Mouse (Mus musculus) embryo, embryonic 10.5 days (tissue): Measurements from ENCODE around the gene Large2.
"Not testable (repeated sequence)": the region's sequence is repeated elsewhere in the genome, so short reads cannot be mapped to it uniquely, and the experiment has no call there.

ENCODE experiments used
- DNase-seq: peaks from one replicate; pipeline ENCODE4 v3.0.0-alpha.2; 2015; ENCODE audit warnings: low spot score

The Large2 gene

DNA sequence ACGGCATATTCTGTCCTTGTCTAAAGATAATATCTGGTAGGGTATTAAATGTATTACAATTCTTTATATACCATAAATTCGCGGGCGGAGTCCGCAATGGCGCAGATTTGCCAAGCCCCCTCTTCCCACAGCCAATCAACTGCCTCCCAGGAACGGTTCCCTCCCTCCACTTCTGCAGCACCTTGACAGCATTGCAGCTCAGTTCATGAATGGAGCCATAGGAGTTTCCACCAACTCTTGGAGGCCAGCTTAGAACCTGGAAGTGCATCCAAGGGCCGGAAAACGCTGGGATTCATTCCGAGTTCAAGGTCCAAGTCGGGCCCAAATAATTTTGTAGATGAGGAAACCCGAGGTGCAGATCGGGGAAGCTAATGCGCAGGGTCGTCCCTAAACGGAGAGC, at the start of gene Large2, which contains the start of gene Pex16:
Gene Large2 (minus strand): TSS at position 356 of the 400 bp plus-strand sequence.
Gene Pex16 (plus strand): TSS at position 163 of the 400 bp plus-strand sequence.
- DNase-seq = peak; percentile 66

DNA sequence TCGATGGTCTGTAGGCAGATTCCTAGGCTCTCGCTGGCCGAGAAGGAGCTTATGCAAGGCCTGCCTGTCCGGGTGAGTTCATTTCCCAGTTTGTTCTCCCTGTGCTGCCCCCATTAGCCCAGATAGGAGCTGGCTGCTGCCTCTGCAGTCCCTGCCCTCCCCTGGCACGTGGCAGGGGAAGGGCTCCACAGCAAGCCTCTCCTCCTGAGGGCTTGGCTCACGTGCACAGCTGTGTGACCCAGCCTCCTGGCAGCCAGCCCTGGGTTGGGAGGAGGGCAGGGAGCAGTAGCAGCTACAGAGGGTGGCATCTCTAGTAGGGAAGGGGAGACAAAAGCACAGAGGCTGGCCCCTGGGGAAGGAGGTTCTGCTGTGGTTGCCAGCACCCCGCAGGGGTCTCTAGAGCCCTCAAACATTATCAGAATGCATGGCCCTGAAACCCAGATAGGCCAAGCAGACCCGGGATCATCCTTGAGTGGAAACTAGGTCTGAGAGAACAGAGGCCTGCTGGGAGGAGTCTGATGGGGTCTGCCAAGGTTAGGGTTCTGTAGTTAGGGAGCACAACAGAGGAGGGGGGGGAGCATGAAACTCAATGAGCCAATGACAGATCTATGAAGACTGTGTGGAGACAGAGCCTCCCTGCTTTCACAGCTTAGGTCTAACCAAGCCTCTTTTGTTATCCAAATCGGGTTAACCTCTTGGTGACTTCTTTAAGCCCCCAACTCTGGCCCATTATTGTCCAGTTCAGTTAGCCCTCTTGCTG, 49.2 kb upstream of the Large2 start:
- DNase-seq = no peak

DNA sequence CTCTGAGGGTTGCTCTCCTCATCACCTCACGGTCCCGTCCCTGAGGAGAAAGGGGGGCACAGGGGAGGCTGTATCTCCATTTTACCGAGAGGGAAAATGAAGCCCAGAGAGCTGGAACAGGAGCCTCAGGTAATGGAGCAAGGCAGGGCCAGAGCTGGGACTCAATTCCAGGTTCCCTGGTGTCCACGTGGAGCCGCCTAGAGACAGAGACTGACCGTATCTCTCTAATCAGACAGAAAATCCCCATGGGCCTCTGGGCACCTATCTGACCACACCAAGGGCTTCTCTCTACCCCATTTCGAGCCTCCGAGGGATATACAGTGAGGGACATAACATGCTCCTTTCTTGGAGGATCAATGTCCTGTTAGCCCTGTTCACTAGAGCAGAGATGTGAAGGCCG, 48.5 kb upstream of the Large2 start:
- DNase-seq = no peak

DNA sequence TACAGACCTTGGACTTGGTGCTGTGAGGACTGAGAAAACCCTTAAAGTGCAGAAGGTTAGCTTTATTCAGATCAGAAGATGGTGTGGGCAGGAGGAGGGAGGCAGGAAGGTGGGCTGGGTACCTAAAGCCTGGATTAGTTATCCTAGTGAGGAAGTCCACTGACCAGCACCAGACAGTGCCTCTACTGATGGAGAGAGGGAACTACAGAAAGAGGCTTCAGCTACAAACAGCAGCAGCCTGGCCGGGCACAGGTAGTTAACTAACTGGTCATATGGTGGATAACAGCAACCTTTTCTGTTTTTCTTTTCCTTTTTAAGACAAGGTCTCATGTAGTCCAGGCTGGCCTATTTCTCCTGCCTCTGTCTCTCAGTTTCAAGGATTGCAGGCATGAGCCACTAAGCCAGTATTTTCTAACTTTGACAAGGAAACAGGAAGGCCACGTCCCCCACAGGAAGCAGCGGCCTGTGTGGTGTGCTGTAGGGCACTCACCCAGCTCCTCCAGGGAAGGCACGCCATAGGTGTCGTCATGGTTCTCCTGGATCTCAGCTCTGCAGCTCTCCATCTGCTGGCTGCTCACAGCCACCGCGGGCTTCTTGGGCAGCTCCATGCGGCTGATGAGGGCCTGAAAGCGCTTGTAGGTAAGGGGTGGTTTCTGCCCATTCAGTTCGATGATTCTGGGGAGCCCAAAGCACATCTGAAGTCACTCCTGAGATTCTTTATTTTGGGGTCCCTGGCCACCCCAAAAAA, 47.9 kb upstream of the Large2 start:
- DNase-seq = no peak

DNA sequence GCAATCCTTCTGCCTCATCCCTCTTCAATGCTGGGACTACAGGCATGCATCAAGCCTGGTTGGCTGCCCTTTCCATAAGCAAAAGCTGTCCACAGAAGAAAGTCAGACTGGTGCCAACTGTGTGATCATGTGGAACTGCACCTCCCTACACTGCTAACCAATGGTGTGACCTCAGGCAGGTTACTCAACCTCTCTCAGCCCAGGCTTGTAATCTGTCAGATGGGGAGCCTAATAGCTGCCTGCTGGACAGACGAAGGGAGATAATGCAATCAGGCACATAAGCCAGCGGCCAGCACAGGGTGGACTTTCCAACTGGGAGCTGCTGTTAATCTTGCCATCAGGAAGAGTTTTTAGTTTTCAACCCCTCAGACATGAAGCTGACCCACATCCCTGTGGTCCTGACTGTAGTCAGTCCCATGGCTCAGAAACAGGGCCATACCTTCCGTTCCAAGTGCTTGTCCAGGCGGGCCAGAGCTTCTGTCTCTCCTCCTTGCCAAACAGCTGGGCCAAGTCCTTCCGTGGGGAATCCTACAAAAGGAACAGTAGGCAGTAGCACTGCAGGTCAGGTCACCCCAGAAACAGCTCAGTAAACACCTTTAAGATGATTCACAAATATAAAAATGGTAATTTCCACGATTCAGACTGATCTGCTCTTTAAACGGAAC, 47.2 kb upstream of the Large2 start:
- no peak for DNase-seq

DNA sequence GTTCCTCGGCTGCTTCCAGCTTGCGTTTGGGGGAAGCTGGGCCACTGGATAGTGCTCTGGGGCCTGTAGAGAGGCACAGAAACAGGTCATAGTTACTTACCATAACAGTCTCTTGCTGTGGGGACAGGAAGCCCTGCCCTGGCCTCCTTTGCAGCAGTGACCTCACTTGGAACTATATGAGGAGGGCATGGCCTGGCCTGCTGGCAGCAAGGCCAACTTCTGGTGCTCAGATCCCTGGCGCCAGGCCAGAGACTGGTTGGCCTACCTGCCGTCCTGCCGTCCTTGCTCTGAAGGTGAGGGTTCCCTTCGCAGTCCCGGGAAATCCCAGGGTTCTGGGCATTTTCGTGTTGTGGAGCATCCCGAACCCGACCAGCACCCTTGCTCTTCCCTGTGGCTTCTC, 37.0 kb upstream of the Large2 start:
- no peak for DNase-seq

DNA sequence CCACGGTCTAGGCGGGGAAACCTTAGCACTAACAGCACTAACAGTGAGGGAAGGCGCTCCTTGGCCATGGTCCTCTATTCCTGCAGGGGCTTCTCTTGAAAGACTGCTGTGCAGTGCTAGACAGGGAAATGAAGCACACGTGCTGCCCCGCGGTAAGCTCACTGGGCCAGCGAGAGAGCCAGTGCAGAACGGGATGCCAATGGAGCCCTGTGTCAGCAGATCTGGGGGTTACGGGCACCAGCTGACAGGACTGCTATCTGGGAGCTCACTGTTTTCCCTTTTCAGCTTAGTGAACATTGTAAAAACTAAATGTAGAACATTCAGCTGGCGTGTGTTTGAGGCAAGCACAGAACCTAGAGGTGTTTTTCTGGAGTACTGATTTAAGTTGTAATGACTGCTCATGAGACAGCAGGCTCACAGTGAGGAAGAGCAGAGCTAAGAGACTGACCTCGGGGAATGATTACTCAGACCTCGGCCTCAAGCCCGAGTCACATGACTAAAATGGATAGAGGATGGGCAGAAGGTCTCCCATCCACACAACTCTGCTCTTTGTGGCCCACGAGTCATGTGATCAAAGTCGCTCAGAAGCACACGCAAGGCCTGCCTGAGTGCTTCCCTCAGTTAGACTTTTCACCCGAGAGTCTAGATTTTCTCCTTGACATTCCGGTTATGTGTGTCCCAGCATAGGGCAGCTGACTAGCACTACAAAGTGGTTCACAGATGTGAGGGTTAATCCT, 33.8 kb upstream of the Large2 start:
- no peak for DNase-seq

DNA sequence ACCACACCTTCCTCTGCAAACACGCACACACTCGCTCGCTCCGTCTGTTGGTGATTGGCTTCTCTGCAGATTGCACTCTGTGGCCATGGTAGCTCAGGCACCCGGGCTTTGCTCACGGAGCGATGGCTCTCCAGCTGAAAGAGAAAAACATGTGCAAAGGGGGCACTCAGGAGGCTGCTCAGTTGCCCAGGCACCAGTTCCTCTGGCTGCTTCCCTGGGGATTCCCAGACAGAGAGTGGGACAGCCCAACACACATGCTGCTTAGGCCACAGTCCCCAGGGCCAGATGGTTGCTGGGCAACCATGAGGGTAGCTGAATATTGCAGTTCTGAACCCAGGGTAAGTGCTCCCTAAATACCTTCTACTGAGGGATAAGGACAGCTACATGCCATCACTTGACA, 31.0 kb upstream of the Large2 start:
- no peak for DNase-seq

DNA sequence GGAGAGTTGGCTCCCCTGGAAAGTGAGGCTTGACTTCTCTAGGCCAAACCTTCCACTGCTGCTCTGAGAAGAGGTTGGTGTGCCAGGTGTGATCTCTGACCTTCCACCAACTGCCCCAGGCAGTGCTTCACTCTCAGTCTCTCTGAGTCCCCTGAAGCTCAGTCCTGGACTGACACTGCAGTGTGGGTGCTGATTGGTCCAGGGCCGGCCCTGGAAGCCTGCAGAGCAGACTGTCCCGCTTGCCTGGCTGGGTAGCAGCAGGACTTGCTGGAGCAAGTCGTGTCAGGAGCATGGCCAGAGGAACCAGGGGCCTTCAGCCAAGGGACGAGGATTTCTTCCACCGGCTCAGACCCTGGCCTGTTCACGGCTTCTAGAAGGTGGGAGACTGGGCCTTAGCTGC, 30.1 kb upstream of the Large2 start:
- DNase-seq = no peak

DNA sequence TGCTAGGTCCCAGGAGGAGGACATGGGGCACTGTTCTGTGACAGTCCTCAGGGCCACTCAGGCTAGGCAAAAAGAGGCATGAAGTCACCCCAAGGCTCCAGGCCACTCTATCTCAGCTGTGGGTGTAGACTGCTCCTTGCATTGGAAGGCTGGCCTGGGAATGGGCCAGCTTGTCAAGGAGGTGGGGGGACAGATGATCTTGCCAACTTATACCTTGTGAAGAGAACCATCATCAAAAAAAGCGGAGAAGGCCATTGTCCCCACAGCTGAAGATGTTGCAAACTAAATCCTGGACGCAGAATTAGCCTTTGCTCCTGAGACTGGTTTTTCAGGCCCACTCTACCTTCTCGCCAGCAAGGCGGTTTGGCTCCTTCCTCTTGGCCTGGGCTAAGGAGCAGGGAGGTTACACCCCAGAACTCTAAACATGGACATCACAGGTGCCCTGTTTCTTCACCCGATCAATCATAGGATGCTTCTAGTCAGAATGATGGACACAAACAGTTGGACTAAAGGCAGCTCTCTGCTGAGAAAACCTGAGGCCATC, 29.2 kb upstream of the Large2 start:
- no peak for DNase-seq

DNA sequence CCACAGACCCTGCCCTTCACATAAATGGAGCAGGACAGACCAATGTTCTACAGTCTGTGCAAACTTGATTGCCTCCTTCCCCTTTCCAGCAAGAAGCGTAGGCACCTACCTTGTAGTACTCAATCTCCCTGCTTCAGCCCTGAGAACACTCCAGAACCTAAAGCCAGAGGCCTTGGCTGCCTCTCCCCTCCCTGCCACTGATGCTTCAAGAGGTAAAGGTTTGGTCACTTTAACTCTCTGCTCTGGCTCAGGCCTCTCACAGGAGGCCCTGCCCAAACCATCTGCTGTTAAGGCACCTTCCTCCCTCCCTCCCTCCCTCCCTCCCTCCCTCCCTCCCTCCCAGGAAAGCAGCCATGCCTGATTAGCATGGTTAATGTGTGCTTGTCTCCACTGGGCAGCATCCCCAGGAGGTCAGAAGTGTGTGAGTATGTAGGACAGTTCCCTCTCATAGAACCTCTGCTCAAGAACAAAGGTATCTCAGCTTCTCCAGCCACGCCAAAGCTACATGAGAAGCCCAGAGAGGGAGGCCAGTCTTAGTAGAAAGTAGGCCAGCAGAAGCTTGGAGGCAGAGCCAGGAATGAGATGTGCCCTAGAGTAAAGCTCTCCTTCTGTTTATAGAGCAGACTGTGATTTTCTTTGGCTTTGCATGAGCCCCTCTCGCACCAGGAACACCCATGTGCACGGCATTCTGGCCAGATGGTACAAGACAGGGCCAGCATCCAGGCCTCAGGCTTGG, 28.1 kb upstream of the Large2 start:
- DNase-seq = no peak

DNA sequence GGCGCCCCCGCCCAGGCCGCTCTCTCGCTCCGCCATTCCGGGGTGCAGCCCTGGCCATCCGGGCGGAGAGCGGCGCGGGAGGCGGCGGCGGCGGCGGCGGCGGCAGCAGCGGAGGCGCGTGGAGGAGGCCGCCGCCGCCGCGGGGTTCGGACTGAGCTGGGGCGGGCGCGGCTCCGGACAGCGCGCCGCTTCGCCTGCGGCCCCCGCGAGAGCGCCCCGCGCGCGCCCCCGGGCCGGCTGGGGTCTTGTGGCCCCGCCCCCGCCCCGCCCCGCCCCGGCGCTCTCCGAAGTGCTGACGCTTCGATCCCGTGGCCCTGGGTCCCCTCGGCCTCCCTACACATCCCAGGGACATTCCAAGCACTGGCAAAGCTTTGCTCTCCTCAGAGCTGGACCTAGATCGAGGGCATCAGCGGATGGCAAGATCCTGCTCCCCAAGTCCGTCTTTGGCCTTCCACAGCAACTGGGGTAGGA, 26.5 kb upstream of the Large2 start, which contains the start of gene Mapk8ip1:
Gene Mapk8ip1 (minus strand): TSS at position 173 of the 471 bp plus-strand sequence.
- DNase-seq = peak; percentile 75

DNA sequence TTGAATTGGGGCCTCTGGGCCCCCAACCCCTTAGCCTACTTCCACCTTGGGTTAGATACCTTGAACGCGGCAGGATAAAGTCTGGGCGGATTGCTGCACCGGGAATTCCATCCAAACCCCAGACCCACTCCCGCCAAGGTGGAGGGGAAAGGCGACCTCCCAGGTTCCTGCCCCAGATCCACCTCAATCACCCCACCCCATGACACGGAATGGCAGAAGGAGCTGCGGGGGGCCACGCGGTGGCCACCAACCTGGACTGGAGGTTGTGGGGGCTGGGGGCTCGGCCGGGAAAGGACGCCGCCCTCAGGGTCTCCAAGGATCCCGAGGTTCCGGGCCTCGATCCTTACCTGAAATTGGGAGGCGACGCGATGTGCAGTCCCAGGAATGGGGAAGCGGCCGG, 26.0 kb upstream of the Large2 start:
- DNase-seq = no peak

DNA sequence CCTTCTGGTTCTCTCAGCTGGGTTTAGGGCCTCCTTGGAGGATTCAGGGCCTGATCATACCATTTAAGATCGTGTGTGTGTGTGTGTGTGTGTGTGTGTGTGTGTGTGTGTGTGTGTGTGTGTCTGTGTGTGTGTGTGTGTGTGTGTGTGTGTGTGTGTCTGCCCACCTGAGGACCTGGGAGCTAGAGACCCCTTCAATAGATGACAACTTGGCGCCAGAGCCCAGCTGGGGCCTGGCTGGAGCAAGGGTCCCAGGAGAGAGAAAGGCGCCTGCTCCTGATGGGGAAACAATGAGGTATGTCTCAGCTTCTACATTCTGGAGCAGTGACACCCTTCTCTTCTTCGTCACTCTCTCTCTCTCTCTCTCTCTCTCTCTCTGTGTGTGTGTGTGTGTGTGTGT, 25.2 kb upstream of the Large2 start:
- not testable (repeated sequence) for DNase-seq

DNA sequence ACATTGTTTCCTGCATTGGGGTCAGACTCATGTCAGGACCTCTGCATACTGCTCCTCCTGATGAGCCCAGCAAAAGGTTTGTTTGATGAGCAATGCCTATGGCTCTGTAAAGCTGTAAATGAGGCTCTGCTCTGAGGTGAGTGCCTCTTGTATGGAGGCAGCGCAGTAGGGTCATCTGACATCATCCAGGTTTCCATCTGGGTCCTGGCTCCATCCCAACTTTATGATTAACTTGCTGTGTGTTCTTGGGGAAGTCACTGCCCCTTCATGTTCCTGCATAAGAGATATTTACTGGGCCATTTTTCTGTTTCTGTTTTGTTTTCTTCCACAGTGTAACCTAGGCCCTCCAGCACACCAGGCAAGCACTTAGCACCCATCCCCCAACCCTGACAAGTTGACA, 22.8 kb upstream of the Large2 start:
- no peak for DNase-seq

DNA sequence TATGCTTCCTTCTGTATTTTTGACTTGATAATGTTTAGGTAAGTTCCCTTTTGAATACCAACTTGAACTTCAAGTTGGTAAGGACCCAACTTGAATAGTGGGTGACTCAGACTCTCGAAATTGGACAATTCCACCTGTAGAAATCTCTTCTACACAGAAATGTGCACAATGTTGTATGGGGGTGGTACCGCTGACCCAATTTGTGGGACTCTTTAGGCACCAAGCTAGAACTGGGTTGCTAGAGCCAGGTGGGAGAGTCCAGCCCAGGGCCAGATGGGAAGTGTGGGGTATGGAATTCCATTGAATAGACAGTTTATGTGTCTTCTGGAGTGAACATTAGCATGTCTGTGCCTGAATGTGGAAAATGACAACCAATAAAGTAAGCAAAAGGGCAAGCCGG, 20.9 kb upstream of the Large2 start:
- no peak for DNase-seq

DNA sequence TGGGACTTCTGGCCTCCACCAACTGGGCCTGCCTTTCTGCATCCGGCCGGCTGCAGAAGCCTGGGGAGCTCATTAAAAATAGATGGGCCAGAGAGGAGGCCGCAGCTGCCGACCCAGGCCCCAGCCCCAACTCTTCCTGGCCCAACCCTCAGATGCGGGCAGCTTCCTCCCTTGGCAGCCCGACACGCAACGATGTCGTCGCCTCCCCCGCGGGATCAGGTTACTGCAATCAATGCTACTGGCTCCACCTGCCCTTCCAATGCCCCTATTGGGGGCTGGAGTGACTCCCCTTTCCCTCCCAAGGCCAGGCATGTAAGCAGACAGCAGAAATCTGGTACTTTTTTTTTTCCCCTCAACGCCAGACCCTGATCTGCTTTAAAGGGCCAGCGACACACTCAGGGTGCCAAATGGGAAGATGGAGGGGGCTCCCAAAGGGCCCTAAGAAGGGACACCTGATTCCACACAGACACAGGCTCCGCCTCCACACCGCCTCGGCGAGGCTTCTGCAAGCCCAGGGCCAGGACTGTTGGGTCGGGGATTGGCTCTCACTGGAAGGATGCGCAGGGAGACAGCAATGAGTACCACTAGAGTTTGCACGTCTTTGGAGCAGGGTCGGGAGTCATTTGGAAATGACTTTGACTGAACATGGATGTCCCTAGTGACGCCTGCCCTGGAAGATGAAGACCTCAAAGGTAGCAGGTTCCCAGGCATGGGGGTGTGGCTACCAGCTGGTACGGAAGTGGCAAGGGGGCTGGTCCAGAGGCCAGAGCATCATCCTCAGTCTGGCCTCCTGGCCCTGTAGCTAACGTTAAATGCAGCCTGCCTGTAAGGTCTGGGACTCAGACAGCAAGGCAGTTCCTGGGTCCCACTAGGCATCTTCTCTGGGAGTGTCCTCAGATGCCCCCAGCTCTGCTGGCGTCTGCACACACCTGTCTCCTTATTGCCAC, 17.9 kb upstream of the Large2 start:
- peak; percentile 90 for DNase-seq

DNA sequence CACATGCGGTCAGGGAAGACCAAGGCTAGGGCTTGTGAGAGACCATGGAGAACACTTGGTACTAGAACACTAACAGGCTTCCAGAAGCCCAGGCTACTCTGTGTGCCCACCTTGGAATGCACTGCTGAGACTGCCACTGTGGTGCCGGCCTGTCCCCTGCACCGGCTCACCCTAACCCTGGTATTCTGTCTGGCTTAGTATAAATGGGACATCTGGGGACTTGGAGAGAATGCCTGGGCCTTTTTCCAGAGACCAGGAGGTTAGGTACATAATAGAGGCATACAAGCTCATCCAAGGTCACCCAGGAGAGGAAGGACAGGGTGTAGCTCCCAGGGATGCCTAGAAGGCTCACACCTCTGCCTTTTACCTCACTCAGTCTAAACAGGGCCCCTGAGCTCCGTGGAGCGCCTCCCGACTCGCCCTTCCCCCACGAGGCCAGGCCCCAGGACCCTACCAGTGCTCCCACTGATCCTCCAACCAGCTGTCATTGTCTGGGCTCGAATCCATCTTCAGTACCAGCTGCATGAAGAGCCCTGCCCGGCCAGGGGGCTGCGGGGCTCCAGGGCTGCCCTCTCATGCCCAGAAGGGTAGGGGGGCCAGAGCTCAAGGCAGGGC, 17.1 kb upstream of the Large2 start:
- DNase-seq = no peak

DNA sequence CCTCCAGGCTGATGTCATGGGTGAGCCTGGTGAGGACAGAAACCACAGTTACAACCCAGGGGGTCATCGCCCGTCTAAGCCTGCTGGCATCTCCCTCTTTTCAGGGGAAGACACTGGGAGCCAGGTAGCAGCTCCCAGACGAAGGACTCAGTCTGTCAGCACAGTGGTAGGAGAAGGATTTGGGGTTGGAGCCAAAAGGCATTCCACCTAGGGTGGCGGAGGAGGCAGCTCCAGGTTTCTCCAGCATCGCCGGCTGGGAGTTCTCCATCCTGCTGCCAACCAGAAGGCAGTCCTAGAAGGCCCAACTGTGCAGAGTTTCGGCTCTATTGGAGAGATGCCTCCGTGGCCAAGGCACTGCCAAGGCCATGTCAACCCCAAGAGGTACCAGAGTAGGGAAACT, 16.4 kb upstream of the Large2 start:
- no peak for DNase-seq
